Mouse (Mus musculus): Measurements from ENCODE around the gene Snrnp25.

DNA sequence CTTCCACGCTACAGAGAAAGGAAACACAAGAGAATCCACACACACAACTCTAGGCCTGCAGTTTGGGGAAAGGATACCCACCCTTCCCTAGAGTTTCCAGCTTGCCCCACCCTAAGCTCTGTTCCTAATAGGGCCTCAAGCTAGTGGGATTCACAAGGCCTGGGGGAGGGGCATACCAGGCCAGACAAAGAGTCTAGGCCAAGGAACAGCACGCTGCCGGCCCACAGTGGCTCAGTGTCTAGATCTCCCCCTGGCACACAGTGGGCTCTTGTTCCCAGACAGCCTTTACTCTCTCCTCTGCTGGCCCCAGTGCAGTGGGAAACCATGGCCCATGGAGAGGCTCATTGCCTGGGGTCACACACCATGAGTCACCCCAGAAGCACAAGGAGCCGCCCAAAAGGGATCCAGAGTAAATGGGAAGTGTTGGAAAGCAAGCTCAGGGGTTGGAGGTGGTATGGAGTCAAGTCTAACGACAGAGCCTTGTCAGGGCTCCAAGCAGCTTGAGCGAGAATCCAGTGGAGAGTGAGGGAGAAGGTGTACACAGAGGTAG is 13.4 kb downstream of the Snrnp25 start:
- TF ChIP-seq CTCF (conservative IDR thresholded peaks at IDR 0.05 in 1 of 2, IDR thresholded peaks at IDR 0.05 in 1 of 2; ENCODE audit: low read depth in 2 of 2, low read length in 2 of 2): no peak
- no peak for TF ChIP-seq POLR2A (IDR thresholded peaks at IDR 0.05; ENCODE audit: low read depth, low read length)
- no peak for TF ChIP-seq HCFC1 (IDR thresholded peaks at IDR 0.05; ENCODE audit: low read depth, low read length)
- no peak for TF ChIP-seq POLR2AphosphoS2 (IDR thresholded peaks at IDR 0.05; ENCODE audit: low read depth, low read length)
- no peak for TF ChIP-seq NELFE (IDR thresholded peaks at IDR 0.05; ENCODE audit: low read depth, low read length)
